Mouse (Mus musculus) adipocyte (in vitro differentiated cells): ENCODE data around the gene Arid3b.

Experiments used
- DNase-seq: peaks from one replicate; pipeline ENCODE4 v3.0.0-alpha.2; 2016; ENCODE audit warnings: low spot score

The Arid3b gene

DNA sequence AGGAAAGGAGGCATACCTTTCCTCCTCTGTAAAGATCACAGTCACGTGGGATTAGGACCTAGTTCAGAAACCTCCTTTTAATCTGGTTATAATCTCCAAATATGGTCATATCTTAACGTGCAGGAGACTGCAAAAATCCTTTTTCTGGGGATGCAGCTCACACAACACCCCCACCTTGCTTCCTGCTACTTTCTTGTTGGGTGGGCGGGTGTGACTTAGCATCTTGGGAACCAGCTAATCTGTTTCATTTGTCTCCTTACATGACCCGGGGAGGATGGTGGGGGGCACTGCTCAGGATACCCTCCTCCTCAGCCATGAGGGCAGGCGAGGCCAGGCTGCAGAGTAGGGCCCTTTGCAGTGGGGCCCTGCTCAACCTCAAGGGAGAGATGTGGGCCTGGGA is 61.6 kb downstream of the Arid3b start:
- DNase-seq: no peak

DNA sequence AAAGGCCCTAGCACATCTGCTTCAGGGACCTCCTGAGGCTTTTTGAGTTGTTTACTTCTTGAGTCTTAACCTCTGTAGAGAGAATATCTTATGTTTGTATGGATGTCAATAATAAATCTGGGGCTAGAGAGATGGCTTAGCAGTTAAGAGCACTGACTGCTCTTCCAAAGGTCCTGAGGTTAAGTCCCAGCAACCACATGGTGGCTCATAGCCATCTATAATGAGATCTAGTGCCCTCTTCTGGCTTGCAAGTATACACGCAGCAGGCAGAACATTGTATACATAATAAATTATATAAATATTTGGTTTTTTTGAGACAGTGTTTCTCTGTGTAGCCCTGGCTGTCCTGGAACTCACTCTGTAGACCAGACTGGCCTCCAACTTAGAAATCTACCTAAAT is 62.4 kb downstream of the Arid3b start:
- DNase-seq: peak; percentile 47

DNA sequence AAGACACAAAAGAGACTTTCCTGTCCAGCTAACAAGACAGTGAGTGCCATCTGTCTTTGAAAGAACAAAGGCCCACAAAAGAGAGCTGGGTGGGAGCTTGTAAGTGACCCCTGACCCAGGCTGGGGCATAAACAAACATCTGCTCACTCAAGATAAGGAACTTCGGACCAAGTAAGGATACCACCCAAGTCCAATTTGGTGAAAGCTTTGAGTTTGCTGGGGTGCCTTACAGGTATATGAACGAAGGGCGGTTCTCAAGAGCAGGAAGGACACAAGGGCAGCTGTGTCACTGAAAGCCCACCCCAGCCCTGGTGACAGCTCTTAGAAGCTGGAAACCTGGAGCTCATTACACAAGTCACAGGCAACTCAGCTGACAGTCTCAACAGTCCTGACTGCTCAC is 62.8 kb downstream of the Arid3b start:
- DNase-seq: no peak

- DNase-seq: no peak
These were observed 65.8 kb downstream of the Arid3b start for GRCm38 (mm10) chr9:57770836-57771235.

- no peak for DNase-seq
These were observed 66.4 kb downstream of the Arid3b start for GRCm38 (mm10) chr9:57770214-57770613.

GRCm38 (mm10) chr9:57769539-57770069 is 67.0 kb downstream of the Arid3b start:
- DNase-seq: no peak

DNA sequence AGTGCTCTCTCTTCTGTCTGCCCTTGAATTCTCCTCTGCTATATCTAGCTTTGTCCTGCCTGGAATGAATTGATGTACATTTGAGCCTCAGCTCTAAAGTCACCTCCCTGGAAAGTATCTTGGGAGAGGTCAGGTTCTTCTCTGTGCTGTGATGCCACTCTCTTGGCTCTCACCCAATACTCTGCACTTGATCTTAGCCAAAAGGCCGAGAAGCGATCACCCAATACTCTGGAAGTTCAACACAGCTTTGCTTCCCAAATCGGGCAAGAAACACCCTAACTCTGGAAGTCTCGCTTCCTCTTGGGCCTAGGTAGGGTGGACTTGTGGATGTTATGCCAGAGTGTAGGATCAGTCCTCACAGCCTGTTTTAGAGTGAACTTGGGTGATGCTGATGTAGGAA is 69.4 kb downstream of the Arid3b start:
- DNase-seq: no peak

- DNase-seq: no peak
These were observed 70.2 kb downstream of the Arid3b start for GRCm38 (mm10) chr9:57766431-57766830.

DNA sequence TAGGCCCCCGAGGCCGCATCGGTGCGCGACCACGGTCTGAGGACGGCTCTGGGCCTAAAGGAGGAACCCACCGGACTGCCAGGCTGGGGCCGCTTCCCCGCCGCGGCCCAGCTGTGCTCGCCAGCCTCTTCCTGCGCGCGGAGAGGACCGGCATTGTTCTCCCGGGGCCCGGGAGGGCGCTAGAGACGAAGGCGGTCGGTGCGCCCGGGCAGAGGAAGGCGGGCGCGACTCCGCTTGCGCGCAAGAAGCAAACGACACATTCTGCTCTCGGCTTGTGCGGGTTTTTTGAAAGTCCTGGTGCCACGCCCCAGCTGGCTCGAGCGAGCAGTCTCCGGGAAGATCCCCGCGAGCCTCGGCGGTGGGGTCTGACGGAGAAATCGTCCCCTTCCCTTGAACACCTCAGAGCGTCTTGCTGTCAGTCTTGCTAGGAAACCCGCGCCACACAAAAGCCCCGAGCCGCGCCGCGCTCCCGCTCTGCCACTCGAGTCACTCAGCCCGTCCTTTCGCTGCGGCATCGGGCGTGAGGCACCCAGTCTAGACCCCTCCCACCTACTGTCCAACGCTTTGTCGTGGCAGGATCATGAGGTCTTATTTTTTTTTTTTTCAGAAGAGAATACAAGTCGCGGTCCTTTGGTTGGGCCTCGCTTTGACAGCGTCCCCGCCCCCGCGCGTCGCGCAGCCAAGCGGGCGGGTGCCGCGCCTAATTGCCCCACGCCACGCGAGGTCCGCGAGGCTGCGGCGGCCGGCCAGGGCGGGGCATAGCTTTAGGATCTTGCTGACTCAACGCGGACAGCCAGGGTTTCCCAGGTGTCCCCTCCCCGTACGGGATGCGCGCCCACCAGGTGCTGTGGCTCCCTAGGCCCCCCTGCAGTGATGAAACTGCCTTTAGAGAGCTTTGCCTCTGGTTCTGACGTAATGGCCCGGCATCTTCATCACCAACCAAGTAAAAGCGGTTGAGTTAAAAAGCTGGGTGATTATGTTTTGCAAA is 70.9 kb downstream of the Arid3b start, which contains the start of gene Clk3:
Gene Clk3, minus strand, starts transcription at position 497 of the 988 bp plus-strand sequence.
- peak; percentile 68 for DNase-seq

- DNase-seq: peak; percentile 88
These were observed 71.6 kb downstream of the Arid3b start for GRCm38 (mm10) chr9:57764974-57765363.

DNA sequence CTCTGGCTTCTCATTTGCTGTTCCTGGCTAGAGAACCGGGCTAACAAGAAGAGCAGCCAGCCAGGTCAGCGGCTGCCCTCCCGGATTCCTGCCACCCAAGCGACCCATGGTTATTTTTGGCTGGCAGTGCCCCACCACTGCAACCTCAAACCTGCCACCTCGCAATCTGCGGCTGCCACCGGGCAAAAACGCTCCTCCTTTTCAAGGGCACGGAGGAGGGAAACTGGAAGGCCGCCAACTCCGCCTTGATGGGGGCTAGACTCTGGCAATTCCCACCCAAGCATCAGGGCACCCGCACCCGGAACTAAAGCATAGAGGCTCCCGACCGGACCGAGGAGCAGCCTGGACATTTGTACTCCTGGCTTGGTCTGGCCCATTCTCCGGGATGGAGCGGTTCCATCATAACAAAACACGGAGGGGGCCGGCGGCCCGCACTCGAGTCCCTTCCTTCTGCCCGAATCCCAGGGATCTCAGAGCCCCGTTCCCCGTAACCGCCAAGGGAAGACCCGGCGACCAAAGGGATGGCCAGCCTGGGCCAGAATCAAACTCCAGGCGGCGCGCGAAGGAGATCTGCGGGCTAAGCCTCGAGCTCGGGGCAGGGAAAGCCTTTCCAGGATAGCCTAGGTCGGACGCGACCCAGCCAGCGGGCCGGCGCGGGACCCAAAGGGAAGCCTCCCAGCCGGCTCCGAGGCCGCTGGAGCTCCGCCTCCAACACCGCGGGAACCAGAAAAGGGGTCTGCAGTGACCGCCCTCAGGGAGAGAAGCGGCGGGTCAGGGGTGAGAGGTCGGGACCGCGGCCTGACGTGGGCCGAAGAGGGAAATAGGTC is 72.2 kb downstream of the Arid3b start:
- peak; percentile 68 for DNase-seq

GRCm38 (mm10) chr9:57762563-57762991 is 74.0 kb downstream of the Arid3b start:
- peak; percentile 65 for DNase-seq

GRCm38 (mm10) chr9:57761563-57762551 is 74.7 kb downstream of the Arid3b start:
- DNase-seq: peak; percentile 44

- no peak for DNase-seq
These were observed 76.0 kb downstream of the Arid3b start for GRCm38 (mm10) chr9:57760416-57761146.

DNA sequence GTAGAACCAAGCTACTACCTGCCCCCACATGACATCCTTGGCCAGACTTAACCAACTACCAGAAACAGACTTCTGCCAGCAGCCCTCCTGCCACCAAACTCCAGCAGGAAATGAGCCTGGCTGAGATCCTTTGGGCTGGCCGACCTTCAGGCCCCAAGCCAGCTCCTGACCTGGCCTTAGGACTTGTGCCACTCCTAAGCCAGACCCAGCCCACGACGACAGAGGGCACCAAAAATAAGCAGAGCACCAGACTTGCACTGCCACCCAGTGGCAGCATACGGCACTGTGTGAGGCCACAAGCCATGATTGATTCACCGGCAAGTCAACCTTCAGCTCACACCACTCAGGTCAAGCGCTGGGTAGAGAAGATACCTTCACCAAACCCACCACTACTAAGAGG is 77.3 kb downstream of the Arid3b start:
- peak; percentile 83 for DNase-seq

DNA sequence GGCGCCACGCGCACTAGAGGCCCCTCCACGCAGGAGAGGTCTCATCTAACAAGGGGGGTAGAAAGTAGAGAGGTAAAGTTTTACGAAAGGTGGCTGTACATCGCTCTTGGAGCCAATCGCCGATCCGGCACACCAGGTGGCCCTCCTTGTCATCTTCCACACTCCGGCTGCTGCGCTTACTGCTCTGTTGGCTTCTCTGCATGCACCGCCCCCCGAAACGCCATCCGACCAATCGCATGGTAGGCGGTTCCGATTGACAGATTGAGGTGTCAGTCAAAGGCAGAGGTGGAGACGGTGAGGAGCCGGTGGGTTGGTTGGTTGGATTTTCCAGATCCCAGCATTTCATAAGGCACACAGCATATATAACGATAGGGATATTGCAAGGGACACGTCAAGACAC is 78.1 kb downstream of the Arid3b start:
- no peak for DNase-seq

DNA sequence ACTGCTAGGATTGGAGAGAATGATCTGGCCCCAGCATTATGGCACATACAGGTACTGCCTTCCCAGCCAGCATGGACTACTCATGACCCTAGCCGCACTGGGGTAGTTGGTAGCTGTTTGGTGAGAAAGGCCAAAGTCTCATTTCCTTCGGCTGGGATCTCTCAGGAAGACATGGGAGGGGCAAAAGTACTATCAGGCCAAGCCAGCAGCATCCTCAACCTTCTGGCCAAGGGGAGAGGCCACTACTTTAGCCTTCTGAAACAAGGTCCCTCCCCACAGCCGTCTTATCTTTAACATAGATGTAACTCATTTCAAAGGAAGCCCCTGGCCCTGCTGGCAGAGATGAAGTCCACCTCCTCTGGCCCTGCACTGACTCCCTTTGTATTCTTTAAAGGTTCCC is 79.0 kb downstream of the Arid3b start:
- DNase-seq: no peak

- no peak for DNase-seq
These were observed 85.7 kb downstream of the Arid3b start for GRCm38 (mm10) chr9:57750901-57751300.

- DNase-seq: no peak
These were observed 87.8 kb downstream of the Arid3b start for GRCm38 (mm10) chr9:57748831-57749230.

DNA sequence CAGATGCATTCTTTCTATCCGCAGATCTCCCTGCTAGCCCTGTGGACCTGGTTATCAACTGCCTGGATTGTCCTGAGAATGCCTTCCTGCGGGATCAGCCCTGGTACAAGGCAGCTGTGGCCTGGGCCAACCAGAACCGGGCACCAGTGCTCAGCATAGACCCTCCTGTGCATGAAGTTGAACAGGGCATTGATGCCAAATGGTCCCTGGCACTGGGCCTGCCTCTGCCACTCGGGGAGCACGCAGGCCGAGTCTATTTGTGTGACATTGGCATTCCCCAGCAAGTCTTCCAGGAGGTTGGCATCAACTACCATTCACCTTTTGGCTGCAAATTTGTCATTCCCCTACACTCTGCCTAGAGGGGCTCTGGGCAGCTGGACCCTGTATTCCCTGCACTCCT is 88.5 kb downstream of the Arid3b start:
- no peak for DNase-seq

DNA sequence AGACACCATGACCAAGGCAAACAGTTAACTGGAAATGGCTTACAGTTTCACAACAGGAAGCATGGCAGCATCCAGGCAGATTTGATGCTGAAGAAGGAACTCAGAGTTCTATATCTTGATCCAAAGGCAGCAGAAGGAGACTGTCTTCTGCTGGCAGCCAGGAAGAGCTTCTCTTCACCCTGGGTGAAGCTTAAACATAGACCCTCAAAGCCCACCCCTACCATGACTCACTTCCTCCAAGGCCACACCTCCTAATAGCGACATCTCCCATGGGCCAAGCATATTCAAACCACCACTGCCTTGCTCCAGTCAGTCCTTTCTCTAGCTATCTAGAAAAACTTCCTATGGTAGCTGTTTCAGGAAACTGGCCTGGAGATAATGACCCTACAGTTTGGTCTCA is 89.5 kb downstream of the Arid3b start:
- DNase-seq: no peak
